Mouse (Mus musculus) liver, postnatal 0 days (tissue): ENCODE measurements around the gene A030005L19Rik. TPM values are rescaled to one million over a fixed set of nuclear protein-coding genes. Genes with fewer than 3 reads are reported as not detected.
"Not testable (repeated sequence)": the region's sequence is repeated elsewhere in the genome, so short reads cannot be mapped to it uniquely, and the experiment has no call there.

Experiments
- ATAC-seq: fragments of 200-750 bp; cut with Nextera tagmentation; 2 replicates; pipeline ENCODE4 v1.8.0; 2017; ENCODE audit warnings: mild to moderate bottlenecking, moderate library complexity
- DNase-seq: peaks from one replicate; pipeline ENCODE4 v3.0.0-alpha.2; 2016
- H3K27ac ChIP-seq: fragments of 300-500 bp; sonication (generic); 2 replicates; pipeline ENCODE4 v1.5.1; 2014; ENCODE audit warnings: antibody characterized with exemption, moderate library complexity, mild to moderate bottlenecking, low read depth
- H3K27me3 ChIP-seq: fragments of 300-500 bp; sonication (generic); 2 replicates; pipeline ENCODE4 v1.6.1; 2014; ENCODE audit warnings: low read length, control low read depth, mixed read lengths; ENCODE audit not compliant: insufficient read depth
- H3K36me3 ChIP-seq: fragments of 300-500 bp; sonication (generic); replicated peaks from 2 replicates; pipeline ENCODE4 v1.6.1; 2014; ENCODE audit warnings: mild to moderate bottlenecking, control low read depth, low read length, moderate library complexity, mixed read lengths; ENCODE audit not compliant: insufficient read depth
- H3K4me1 ChIP-seq: fragments of 300-500 bp; sonication (generic); 2 replicates; pipeline ENCODE4 v1.6.1; 2014; ENCODE audit warnings: antibody characterized with exemption, mild to moderate bottlenecking, control low read depth; ENCODE audit not compliant: insufficient read depth
- H3K4me2 ChIP-seq: fragments of 300-500 bp; sonication (generic); 2 replicates; pipeline ENCODE4 v1.6.1; 2014; ENCODE audit warnings: low read depth, mild to moderate bottlenecking, low read length, moderate library complexity, mixed read lengths
- H3K4me3 ChIP-seq: fragments of 300-500 bp; sonication (generic); 2 replicates; pipeline ENCODE4 v1.5.1; 2014; ENCODE audit warnings: low read depth, low read length
- H3K9ac ChIP-seq: fragments of 300-500 bp; sonication (generic); replicated peaks from 2 replicates; pipeline ENCODE4 v1.6.1; 2014; ENCODE audit warnings: mild to moderate bottlenecking, moderate library complexity
- H3K9me3 ChIP-seq: fragments of 300-500 bp; sonication (generic); 2 replicates; pipeline ENCODE4 v1.6.1; 2016; ENCODE audit warnings: mild to moderate bottlenecking, control low read depth, low read length, mixed read lengths
- CTCF ChIP-seq: sonication (generic); IDR thresholded peaks from 2 replicates; pipeline ENCODE4 v1.5.1; 2016; ENCODE audit warnings: antibody characterized with exemption, low read depth
- EP300 ChIP-seq: IDR thresholded peaks from 2 replicates; pipeline ENCODE4 v1.6.1; 2016; ENCODE audit warnings: antibody characterized with exemption, low read depth, mild to moderate bottlenecking
- WGBS: fragments of 180-500 bp; shearing (Covaris S2); extraction: QIAGEN DNeasy Blood & Tissue Kit; methylation state at CpG from one replicate; pipeline ENCODE4 v1.1.7; 2014; ENCODE audit not compliant: insufficient replicate concordance; 5-methylcytosine and 5-hydroxymethylcytosine counted together
- polyA plus RNA-seq: library from polyadenylated mRNA; unstranded; fragments of >200 nt; fragmentation: Nextera tagmentation; extraction: Ambion mirVana; gene quantifications from 2 replicates; pipeline ENCODE4 v1.2.1, GENCODE M21; 2015

Gene A030005L19Rik
- polyA plus RNA-seq, 1 experiment from 2014 or later = not detected

DNA sequence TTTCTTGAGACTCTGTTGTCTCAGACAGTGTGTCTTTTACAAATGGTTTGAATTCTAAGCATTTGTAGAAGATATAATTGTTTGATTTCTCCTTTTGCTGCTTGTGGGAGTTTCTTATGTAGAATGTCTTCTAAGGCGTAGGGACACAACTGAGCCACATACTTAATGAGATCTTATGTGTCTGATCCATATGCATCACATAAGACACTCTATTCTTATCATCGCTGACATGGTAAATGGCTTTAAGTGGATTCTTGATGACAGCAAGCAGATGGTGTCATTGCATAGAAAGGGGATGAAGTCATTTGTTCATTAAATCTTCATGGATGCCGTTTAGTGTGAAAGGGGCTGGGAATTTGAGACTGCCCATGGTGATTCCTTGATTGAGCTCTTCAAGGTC is 7.2 kb upstream of the A030005L19Rik start:
- Histone ChIP-seq H3K27me3 (no peaks in the 10 kb centered on the region), H3K4me1 (no peaks in the 10 kb centered on the region), H3K27ac (no peak overlapping the region), H3K4me2 (no peak overlapping the region), H3K4me3 (no peak overlapping the region), H3K36me3 (peaks cover 14% of the 10 kb centered on the region), H3K9me3 (no peaks in the 10 kb centered on the region), H3K9ac (no peak overlapping the region)
- WGBS = 90% methylated on average over 3 of the region's 3 CpGs
- DNase-seq (no peak), ATAC-seq (no peak)
- no peak for TF ChIP-seq CTCF
- TF ChIP-seq EP300 = no peak

DNA sequence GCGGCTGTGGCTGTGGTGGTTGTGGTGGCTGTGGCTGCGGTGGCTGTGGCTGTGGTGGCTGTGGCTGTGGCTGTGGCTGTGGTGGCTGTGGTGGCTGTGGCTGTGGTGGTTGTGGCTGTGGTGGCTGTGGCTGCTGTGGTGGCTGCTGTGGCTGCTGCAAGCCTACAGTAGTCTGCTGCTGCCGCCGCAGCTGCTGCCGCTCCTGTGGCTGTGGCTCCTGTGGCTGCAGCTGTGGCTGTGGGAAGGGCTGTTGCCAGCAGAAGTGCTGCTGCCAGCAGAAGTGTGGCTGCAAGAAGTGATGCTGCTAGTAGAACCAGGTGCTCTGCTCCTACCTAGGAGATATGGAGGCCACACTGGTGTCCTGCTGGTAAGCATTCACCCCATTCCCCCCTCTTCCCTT is 309 bp downstream of the A030005L19Rik start:
- ATAC-seq, H3K9me3 ChIP-seq, H3K9ac ChIP-seq, DNase-seq, H3K4me3 ChIP-seq, H3K4me2 ChIP-seq, H3K4me1 ChIP-seq, H3K27me3 ChIP-seq, H3K36me3 ChIP-seq, H3K27ac ChIP-seq: not testable (repeated sequence)
- WGBS = 73% methylated on average over 5 of the region's 5 CpGs

DNA sequence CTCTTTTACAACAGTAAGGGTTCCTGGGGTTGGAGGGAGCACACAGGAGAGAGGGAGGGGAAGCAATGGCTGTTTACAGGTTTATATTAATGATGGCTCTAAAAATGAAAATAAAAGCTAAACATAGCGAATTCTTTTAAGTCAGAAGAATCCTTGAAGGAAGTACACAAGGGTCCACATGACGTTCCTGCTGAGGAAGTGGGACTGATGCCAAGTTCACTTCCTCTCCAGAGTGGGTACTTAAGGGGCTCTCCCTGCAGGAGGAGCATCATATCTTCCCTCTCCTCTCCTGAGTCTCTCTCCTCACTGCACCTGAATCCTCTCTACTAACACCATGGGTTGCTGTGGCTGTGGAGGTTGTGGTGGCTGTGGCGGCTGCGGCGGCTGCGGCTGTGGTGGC is 11.5 kb downstream of the A030005L19Rik start, which contains the start of gene A030014E15Rik:
Gene A030014E15Rik (plus strand): TSS at position 268 of the 400 bp plus-strand sequence.
- no peaks in the 10 kb centered on the region for H3K36me3 ChIP-seq
- TF ChIP-seq EP300 (no peak), CTCF (no peak)
- no peak within 1 kb of the TSS for H3K4me3 ChIP-seq
- DNase-seq = no peak
- H3K9ac ChIP-seq = no peak within 1 kb of the TSS
- no peak within 1 kb of the TSS for H3K27ac ChIP-seq
- H3K9me3 ChIP-seq = no peaks in the 10 kb centered on the region
- H3K4me2 ChIP-seq = no peak within 1 kb of the TSS
- ATAC-seq = 0 out of 2 replicates have a peak, but pooled peaks have one; percentile 19
- no peaks in the 10 kb centered on the region for H3K4me1 ChIP-seq
- WGBS = 82% methylated on average over 6 of the region's 6 CpGs
- H3K27me3 ChIP-seq = no peaks in the 10 kb centered on the region

DNA sequence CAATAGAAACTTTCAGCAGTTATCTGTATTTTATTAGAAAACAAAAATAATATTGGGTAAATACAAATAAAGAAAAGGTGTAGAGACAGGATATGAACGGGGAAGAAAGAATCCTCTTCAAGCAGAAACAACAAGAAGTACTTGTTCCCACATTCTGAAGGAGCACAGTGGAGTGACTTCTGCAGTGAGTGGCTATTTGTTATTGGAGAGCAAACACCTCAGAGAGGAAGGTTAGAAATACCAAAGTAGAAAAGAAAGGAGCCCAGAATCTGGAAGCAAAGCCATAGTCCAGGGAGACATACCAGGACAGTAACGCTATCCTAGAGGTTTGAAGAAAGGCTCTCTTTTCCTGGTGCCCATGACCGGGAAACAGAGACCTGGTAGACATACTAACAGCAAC is 17.4 kb downstream of the A030005L19Rik start:
- H3K27me3 ChIP-seq, DNase-seq, H3K9me3 ChIP-seq, H3K4me3 ChIP-seq, H3K27ac ChIP-seq, H3K4me2 ChIP-seq, H3K9ac ChIP-seq, H3K36me3 ChIP-seq, H3K4me1 ChIP-seq, ATAC-seq: not testable (repeated sequence)
- WGBS = 70% methylated on average over 3 of the region's 3 CpGs

DNA sequence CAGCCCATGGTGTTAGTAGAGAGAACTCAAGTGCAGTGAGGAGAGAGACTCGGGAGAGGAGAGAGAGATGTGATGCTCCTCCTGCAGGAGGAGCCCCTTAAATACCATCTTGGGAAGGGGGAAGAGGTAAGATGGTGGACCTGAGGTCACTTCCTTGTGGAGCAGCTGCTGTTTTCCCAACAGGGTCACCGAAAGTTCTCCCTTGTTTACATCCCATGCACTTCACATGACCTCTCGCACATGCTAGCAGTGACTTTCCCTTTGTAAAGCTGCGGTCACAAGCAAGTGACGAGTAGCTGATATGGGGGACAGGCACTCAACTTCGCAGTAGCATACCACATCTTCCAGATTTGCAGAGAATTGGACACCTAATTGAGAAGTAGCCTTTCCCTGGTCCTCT is 18.2 kb downstream of the A030005L19Rik start, which contains the start of gene Gm6217:
Gene Gm6217 (minus strand): TSS at position 74 of the 400 bp plus-strand sequence.
- H3K9me3 ChIP-seq, H3K4me2 ChIP-seq, H3K27me3 ChIP-seq, ATAC-seq, H3K9ac ChIP-seq, H3K4me3 ChIP-seq, H3K4me1 ChIP-seq, DNase-seq, H3K27ac ChIP-seq, H3K36me3 ChIP-seq: not testable (repeated sequence)
- WGBS = no CpG with 5 or more reads among the region's 6 CpGs

DNA sequence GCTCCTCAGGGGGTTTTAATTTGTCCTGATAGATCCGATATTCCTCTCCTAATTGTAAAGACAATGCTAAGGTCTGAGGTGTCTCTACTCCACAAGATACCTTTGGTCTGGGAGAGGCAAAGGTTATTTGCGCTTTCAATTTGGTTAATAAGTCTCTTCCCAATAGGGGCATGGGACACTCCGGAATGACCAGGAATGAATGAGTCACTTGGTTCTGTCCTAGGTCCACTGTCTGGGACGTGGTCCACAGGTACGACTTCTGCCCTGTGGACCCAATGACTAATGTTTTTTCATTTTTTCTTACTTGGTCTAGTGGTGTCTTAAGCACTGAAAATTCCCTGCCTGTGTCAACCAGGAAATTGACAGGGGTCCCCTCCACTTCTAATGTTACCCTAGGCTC is 25.5 kb downstream of the A030005L19Rik start:
- TF ChIP-seq EP300 (no peak), CTCF (no peak)
- 0 out of 2 replicates have a peak, but pooled peaks cover 2% of the 10 kb centered on the region for H3K9me3 ChIP-seq
- ATAC-seq (no peak), DNase-seq (no peak)
- WGBS = 76% methylated on average over 5 of the region's 5 CpGs
- no peaks in the 10 kb centered on the region for H3K4me1 ChIP-seq
- H3K4me2 ChIP-seq = no peak overlapping the region
- no peak overlapping the region for H3K4me3 ChIP-seq
- H3K9ac ChIP-seq = no peak overlapping the region
- no peak overlapping the region for H3K27ac ChIP-seq
- no peaks in the 10 kb centered on the region for H3K36me3 ChIP-seq
- H3K27me3 ChIP-seq = no peaks in the 10 kb centered on the region

DNA sequence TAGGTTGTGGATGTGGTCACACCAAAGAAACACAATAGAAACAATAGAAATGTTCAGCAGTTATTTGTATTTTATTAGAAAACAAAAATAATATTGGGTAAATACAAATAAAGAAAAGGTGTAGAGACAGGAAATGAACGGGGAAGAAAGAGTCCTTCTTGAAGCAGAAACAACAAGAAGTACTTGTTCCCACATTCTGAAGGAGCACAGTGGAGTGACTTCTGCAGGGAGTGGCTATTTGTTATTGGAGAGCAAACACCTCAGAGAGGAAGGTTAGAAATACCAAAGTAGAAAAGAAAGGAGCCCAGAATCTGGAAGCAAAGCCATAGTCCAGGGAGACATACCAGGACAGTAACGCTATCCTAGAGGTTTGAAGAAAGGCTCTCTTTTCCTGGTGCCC is 29.4 kb downstream of the A030005L19Rik start:
- WGBS = 77% methylated on average over 1 of the region's 2 CpGs
- H3K4me3 ChIP-seq, H3K9ac ChIP-seq, H3K27ac ChIP-seq, H3K4me2 ChIP-seq, ATAC-seq, H3K36me3 ChIP-seq, DNase-seq, H3K4me1 ChIP-seq, H3K9me3 ChIP-seq, H3K27me3 ChIP-seq: not testable (repeated sequence)

DNA sequence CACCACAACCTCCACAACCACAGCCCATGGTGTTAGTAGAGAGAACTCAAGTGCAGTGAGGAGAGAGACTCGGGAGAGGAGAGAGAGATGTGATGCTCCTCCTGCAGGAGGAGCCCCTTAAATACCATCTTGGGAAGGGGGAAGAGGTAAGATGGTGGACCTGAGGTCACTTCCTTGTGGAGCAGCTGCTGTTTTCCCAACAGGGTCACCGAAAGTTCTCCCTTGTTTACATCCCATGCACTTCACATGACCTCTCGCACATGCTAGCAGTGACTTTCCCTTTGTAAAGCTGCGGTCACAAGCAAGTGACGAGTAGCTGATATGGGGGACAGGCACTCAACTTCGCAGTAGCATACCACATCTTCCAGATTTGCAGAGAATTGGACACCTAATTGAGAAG is 30.2 kb downstream of the A030005L19Rik start, which contains the start of gene A030003K21Rik:
Gene A030003K21Rik (minus strand): TSS at position 94 of the 400 bp plus-strand sequence.
- H3K27me3 ChIP-seq, H3K9ac ChIP-seq, ATAC-seq, H3K4me1 ChIP-seq, H3K9me3 ChIP-seq, H3K36me3 ChIP-seq, H3K4me2 ChIP-seq, H3K27ac ChIP-seq, H3K4me3 ChIP-seq, DNase-seq: not testable (repeated sequence)
- no CpG with 5 or more reads among the region's 6 CpGs for WGBS

DNA sequence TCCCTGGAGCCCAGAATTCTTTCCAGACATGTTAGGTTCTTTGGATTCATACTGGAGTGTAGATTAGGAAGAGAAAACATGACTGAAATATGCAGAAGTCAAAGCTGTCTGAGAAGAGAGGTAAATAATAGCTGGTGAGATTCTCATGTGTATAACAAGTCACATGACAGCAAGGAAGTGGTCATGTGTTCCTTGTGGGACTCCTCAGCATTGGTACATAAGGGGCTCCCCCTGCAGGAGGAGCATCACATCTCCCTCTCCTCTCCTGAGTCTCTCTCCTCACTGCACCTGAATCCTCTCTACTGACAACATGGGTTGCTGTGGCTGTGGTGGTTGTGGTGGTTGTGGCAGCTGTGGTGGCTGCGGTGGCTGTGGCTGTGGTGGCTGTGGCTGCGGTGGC is 32.9 kb downstream of the A030005L19Rik start:
- H3K36me3 ChIP-seq, H3K9ac ChIP-seq, H3K27ac ChIP-seq, H3K9me3 ChIP-seq, ATAC-seq, H3K4me2 ChIP-seq, DNase-seq, H3K4me3 ChIP-seq, H3K4me1 ChIP-seq, H3K27me3 ChIP-seq: not testable (repeated sequence)
- 84% methylated on average over 2 of the region's 2 CpGs for WGBS
